Mouse (Mus musculus) CH12.LX (cell line): ENCODE results near the gene Tnnt2. TPM values are rescaled to one million over a fixed set of nuclear protein-coding genes. Genes with fewer than 3 reads are reported as not detected.

ENCODE experiments used
- DNase-seq: peaks from one replicate; pipeline ENCODE4 v3.0.0-alpha.2; 2013; ENCODE audit errors: extremely low read depth
- H3K27ac ChIP-seq: 2 replicates; pipeline ENCODE4 v1.5.1; 2012; ENCODE audit warnings: low read depth, mild to moderate bottlenecking, control low read depth, moderate library complexity; ENCODE audit not compliant: insufficient read depth
- H3K27me3 ChIP-seq: replicated peaks from 2 replicates; pipeline ENCODE3; 2012; ENCODE audit warnings: inconsistent platforms
- H3K36me3 ChIP-seq, 2 experiments: replicated peaks in 1 of 2; 2 replicates each; pipeline versions ENCODE3 to v1.6.1; 2012; ENCODE audit warnings: inconsistent platforms in 1 of 2, low read length in 1 of 2, mild to moderate bottlenecking in 1 of 2, mixed read lengths in 1 of 2, moderate library complexity in 1 of 2; ENCODE audit not compliant: control insufficient read depth in 1 of 2, insufficient read depth in 1 of 2
- H3K4me1 ChIP-seq, 2 experiments: 2 replicates each; pipeline ENCODE4 v1.6.1; 2012; ENCODE audit warnings: inconsistent platforms in 1 of 2, moderate library complexity in 1 of 2; ENCODE audit not compliant: insufficient read depth in 2 of 2, control insufficient read depth in 1 of 2
- H3K4me2 ChIP-seq: 2 replicates; pipeline ENCODE4 v1.6.1; 2012; ENCODE audit warnings: low read depth, mild to moderate bottlenecking, control low read depth; ENCODE audit not compliant: poor library complexity, insufficient read depth, severe bottlenecking
- H3K4me3 ChIP-seq, 3 experiments: fragments of 150-350 bp in 1 of 3; sonication (generic) in 1 of 3; replicated peaks in 1 of 3; 2 replicates each; pipeline versions ENCODE3 to v1.5.1; 2011 to 2012; ENCODE audit warnings: low read depth in 2 of 3, low read length in 2 of 3, mild to moderate bottlenecking in 2 of 3, moderate library complexity in 2 of 3, control low read depth in 1 of 3, improper control_type of control experiment in 1 of 3, inconsistent platforms in 1 of 3, mixed read lengths in 1 of 3; ENCODE audit not compliant: poor library complexity in 1 of 3
- H3K79me2 ChIP-seq: replicated peaks from 2 replicates; pipeline ENCODE4 v1.6.1; 2012; ENCODE audit warnings: mild to moderate bottlenecking, moderate library complexity; ENCODE audit not compliant: control insufficient read depth, poor library complexity, insufficient read depth, severe bottlenecking; ENCODE audit errors: extremely low read depth
- H3K9ac ChIP-seq: 2 replicates; pipeline ENCODE4 v1.6.1; 2012; ENCODE audit warnings: low read depth, mild to moderate bottlenecking, control low read depth, moderate library complexity; ENCODE audit not compliant: insufficient read depth
- H3K9me3 ChIP-seq: replicated peaks from 2 replicates; pipeline ENCODE3; 2012; ENCODE audit warnings: low read length, inconsistent platforms, mixed read lengths
- CTCF ChIP-seq, 2 experiments: IDR thresholded peaks in 1 of 2; conservative IDR thresholded peaks in 1 of 2; 2 replicates each; pipeline ENCODE4 v1.5.1; 2011 to 2012; ENCODE audit warnings: low read depth in 2 of 2, low read length in 2 of 2, improper control_type of control experiment in 1 of 2, inconsistent platforms in 1 of 2, mild to moderate bottlenecking in 1 of 2, moderate library complexity in 1 of 2
- EP300 ChIP-seq: IDR thresholded peaks from 2 replicates; pipeline ENCODE4 v1.6.1; 2011; ENCODE audit warnings: low read length, improper control_type of control experiment
- GABPA ChIP-seq: IDR thresholded peaks from 2 replicates; pipeline ENCODE4 v1.6.1; 2012; ENCODE audit warnings: low read depth, low read length, improper control_type of control experiment, inconsistent platforms; ENCODE audit not compliant: insufficient replicate concordance
- MXI1 ChIP-seq: IDR thresholded peaks from 2 replicates; pipeline ENCODE4 v1.6.1; 2011; ENCODE audit warnings: mild to moderate bottlenecking, low read depth, low read length, improper control_type of control experiment
- MYC ChIP-seq: IDR thresholded peaks from 2 replicates; pipeline ENCODE4 v1.6.1; 2011; ENCODE audit warnings: low read depth, mild to moderate bottlenecking, improper control_type of control experiment, low read length
- RAD21 ChIP-seq: IDR thresholded peaks from 2 replicates; pipeline ENCODE4 v1.6.1; 2011; ENCODE audit warnings: low read depth, mild to moderate bottlenecking, low read length, improper control_type of control experiment, moderate library complexity
- SMC3 ChIP-seq: IDR thresholded peaks from 2 replicates; pipeline ENCODE4 v1.6.1; 2011; ENCODE audit warnings: low read depth, low read length, improper control_type of control experiment
- USF2 ChIP-seq: conservative IDR thresholded peaks from 2 replicates; pipeline ENCODE4 v1.6.1; 2011; ENCODE audit warnings: low read depth, low read length, improper control_type of control experiment
- ZMIZ1 ChIP-seq: IDR thresholded peaks from 2 replicates; pipeline ENCODE4 v1.6.1; 2012; ENCODE audit warnings: low read depth, mild to moderate bottlenecking, inconsistent platforms, low read length, improper control_type of control experiment
- dilution Hi-C: fragments of 300-500 bp; cut with MboI; formaldehyde crosslinking; loops from 2 replicates; pipeline ENCODE4 v1.14.3; 2020; ENCODE audit warnings: low sequenced_read_pairs; ENCODE audit not compliant: extremely low pct_unique_long_range_greater_than_20kb, extremely low pct_ligation_motif_present
- in situ Hi-C: fragments of 300-500 bp; cut with MboI; formaldehyde crosslinking; loops from 3 replicates; pipeline ENCODE4 v1.14.3; 2019; ENCODE audit warnings: low sequenced_read_pairs, low pct_ligation_motif_present, low pct_unique_long_range_greater_than_20kb, mixed read lengths
- polyA plus RNA-seq: library from polyadenylated mRNA; unstranded; fragments of >175 nt; gene quantifications from 2 replicates; pipeline ENCODE4 v1.2.1, GENCODE M21; 2012; ENCODE audit warnings: low read depth; ENCODE audit not compliant: insufficient read length
- total RNA-seq, 2 experiments: library from RNA; depleted of rRNA; stranded (reverse); fragments of 300-350 nt in 1 of 2; fragments of >200 nt in 1 of 2; gene quantifications; 2 replicates each; pipeline ENCODE4 v1.2.3; 2012 to 2014

Gene Tnnt2
- total and polyA plus RNA-seq, 3 experiments: 3.6 to 31.1 (median 8.6) TPM

GRCm38 (mm10) chr1:135789815-135790214 is 46.3 kb upstream of the Tnnt2 start:
- Histone ChIP-seq H3K27me3 (peaks cover 2% of the 10 kb centered on the region), H3K36me3 (no peaks in the 10 kb centered on the region), H3K9ac (no peak overlapping the region), H3K4me1 (peaks cover 15 to 49% of the 10 kb centered on the region in 2 experiments), H3K79me2 (no peaks in the 10 kb centered on the region), H3K9me3 (no peaks in the 10 kb centered on the region), H3K27ac (no peak overlapping the region), H3K4me3 (no peak overlapping the region), H3K4me2 (no peak overlapping the region)
- dilution Hi-C loops: no loop called here
- DNase-seq: peak; percentile 83
- TF ChIP-seq SMC3 (peak; percentile 65), USF2 (no peak), RAD21 (peak; percentile 31), EP300 (no peak), CTCF (conservative IDR thresholded peaks at IDR 0.05 in 1 of 2, IDR thresholded peaks at IDR 0.05 in 1 of 2; ENCODE audit: low read depth in 2 of 2, low read length in 2 of 2) (peak; percentile 88 to 91)
- in situ Hi-C loops: loop anchor here (5.0 kb wide), 2 partner anchors 38 to 47 kb away; partner anchors contain the start of gene Tnnt2

- DNase-seq: no peak
- Histone ChIP-seq H3K36me3 (no peaks in the 10 kb centered on the region), H3K4me1 (peaks cover 15 to 52% of the 10 kb centered on the region in 2 experiments), H3K27ac (no peak overlapping the region), H3K79me2 (no peaks in the 10 kb centered on the region), H3K9ac (no peak overlapping the region), H3K27me3 (peaks cover 8% of the 10 kb centered on the region), H3K9me3 (no peaks in the 10 kb centered on the region), H3K4me3 (no peak overlapping the region), H3K4me2 (no peak overlapping the region)
- in situ Hi-C loops (loop anchor here (5.0 kb wide), 1 partner anchor 45 kb away; the partner anchor contains the start of gene Tnnt2), dilution Hi-C loops (no loop called here)
- TF ChIP-seq RAD21: no peak; the same call in none of the 2 replicates
- TF ChIP-seq ZMIZ1: no peak
- no peak for TF ChIP-seq USF2
- TF ChIP-seq MYC: no peak
- TF ChIP-seq CTCF (conservative IDR thresholded peaks at IDR 0.05 in 1 of 2, IDR thresholded peaks at IDR 0.05 in 1 of 2; ENCODE audit: low read depth in 2 of 2, low read length in 2 of 2): peak in 1 of 2 experiments; percentile 58; a peak in 2 of 4 replicates
- no peak for TF ChIP-seq GABPA
- no peak; the same call in 1 of the 2 replicates for TF ChIP-seq SMC3
- TF ChIP-seq MXI1: no peak
Observed at GRCm38 (mm10) chr1:135792143-135792939, 43.8 kb upstream of the Tnnt2 start.
